Mouse (Mus musculus): ENCODE measurements at regions not wholly inside any gene's neighbourhood (a gene's known extent, or its start where the extent isn't known, plus 50 kb on each side); places are given as distances from the start of the nearest gene placed in this dataset.

DNA sequence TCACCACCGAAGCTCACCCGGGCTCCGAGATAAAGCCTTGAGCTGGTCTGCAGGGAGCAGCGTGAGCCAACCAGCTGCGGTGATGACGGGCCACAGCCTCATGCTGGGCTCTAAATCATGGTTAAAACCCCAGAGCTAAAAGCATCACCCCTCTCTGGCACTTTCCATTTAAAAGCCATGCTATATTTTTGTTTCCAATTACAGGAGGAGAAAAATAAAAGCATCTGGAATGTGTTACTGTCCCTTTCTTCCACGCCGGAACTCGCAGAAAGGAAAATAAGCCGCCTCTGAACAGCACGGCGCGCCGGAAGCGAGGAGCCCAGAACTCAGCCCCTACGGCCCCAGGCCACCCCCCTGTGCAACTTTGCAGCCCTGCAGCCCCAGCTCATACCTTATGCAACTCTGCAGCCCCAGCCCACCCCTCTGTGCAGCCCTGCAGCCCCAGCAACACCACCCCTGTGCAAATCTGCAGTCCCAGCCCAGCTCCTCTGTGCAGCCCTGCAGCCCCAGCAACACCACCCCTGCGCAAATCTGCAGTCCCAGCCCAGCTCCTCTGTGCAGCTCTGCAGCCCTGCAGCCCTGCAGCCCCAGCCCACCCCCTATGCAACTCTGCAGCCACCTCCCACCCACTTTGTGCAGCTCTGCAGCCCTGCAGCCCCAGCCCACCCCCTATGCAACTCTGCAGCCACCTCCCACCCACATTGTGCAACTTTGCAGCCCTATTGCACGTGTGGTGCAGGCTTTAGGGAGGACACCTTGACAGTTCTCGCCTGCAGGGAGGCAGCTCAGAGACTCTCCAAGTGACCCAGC, 97.9 kb downstream of the Mis18a start:
- H3K4me2 ChIP-seq: no peak overlapping the region
- 49% methylated on average over 19 of the region's 19 CpGs for WGBS (ENCODE audit: insufficient replicate concordance)
- no peaks in the 10 kb centered on the region for H3K36me3 ChIP-seq
- H3K4me3 ChIP-seq (replicated peaks): no peak overlapping the region
- H3K27me3 ChIP-seq: no peaks in the 10 kb centered on the region
- H3K27ac ChIP-seq: peak overlapping the region; percentile 56; the same call in 1 of the 2 replicates
- H3K9me3 ChIP-seq (replicated peaks): no peaks in the 10 kb centered on the region
- no peak overlapping the region for H3K9ac ChIP-seq
- ATAC-seq (ENCODE audit: low read depth) (no peak), DNase-seq (no peak)
- H3K4me1 ChIP-seq (replicated peaks): no peaks in the 10 kb centered on the region

DNA sequence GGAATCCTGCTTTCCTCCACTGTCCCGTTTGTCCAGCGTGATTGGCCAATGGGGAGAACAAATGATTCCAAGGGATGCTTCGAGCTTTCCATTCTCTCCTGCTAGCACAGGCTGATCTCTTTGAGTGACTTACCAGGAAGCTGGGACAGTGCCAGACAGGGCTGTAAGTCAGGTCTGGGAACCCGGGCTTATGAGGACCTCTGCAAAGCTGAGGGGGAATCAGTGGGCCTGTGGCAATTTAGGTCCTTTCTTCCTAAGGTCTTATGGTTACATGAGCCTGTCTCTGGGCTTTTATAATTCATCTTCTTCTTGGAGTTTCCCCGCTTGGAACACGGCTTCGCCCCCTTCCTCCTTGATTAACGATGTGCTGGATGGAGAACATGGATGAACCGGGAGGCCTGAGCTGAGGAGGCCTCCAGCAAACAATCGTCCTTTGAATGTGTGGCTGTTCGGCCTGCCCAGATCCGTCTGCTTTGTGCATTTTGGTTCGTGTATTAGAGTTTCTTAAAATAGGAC, 98.5 kb downstream of the Mis18a start:
- DNase-seq (no peak), ATAC-seq (ENCODE audit: low read depth) (no peak)
- H3K4me3 ChIP-seq (replicated peaks): no peak overlapping the region
- H3K4me1 ChIP-seq (replicated peaks): no peaks in the 10 kb centered on the region
- no peak overlapping the region for H3K9ac ChIP-seq
- H3K27ac ChIP-seq: peak overlapping the region; percentile 36; the same call in 1 of the 2 replicates
- no peaks in the 10 kb centered on the region for H3K27me3 ChIP-seq
- H3K4me2 ChIP-seq: no peak overlapping the region
- 52% methylated on average over 13 of the region's 13 CpGs for WGBS (ENCODE audit: insufficient replicate concordance)
- no peaks in the 10 kb centered on the region for H3K9me3 ChIP-seq (replicated peaks)
- no peaks in the 10 kb centered on the region for H3K36me3 ChIP-seq

DNA sequence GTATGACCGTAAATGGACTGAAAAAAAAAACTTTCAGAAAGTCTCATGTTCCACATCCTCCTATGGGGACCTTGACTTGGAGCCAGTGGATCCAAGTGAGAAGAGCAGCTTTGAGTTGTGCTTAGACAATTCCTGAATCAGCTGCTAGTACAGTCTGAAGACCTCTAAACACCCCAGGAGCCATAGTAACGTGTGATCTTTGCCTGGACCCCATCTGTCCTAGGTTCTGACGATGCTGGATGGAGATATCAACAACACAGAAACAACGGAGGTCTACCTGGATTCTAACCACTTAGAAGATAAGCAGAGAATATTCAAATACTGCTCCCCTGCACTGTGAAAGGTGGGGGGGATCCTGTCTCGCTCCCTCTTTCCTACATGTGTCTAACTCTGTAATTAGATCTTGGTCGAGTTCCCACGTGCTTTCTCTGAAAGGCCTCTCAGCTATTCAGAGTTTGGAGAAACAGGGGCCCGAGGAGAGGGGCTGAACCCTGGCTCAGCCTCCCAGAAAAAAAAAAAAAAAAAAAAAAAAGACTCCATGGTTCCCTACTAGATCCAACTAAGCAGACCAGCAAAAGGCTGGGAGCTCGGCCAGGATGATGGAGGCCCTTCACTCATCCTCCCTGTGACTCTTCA, 101.1 kb downstream of the Mis18a start:
- no peak overlapping the region for H3K4me3 ChIP-seq (replicated peaks)
- H3K4me2 ChIP-seq: no peak overlapping the region
- no peak overlapping the region for H3K27ac ChIP-seq
- H3K4me1 ChIP-seq (replicated peaks): no peaks in the 10 kb centered on the region
- DNase-seq (no peak), ATAC-seq (ENCODE audit: low read depth) (no peak)
- H3K9ac ChIP-seq: no peak overlapping the region
- 57% methylated on average over 9 of the region's 9 CpGs for WGBS (ENCODE audit: insufficient replicate concordance)
- no peaks in the 10 kb centered on the region for H3K27me3 ChIP-seq
- H3K9me3 ChIP-seq (replicated peaks): no peaks in the 10 kb centered on the region
- H3K36me3 ChIP-seq: no peaks in the 10 kb centered on the region

DNA sequence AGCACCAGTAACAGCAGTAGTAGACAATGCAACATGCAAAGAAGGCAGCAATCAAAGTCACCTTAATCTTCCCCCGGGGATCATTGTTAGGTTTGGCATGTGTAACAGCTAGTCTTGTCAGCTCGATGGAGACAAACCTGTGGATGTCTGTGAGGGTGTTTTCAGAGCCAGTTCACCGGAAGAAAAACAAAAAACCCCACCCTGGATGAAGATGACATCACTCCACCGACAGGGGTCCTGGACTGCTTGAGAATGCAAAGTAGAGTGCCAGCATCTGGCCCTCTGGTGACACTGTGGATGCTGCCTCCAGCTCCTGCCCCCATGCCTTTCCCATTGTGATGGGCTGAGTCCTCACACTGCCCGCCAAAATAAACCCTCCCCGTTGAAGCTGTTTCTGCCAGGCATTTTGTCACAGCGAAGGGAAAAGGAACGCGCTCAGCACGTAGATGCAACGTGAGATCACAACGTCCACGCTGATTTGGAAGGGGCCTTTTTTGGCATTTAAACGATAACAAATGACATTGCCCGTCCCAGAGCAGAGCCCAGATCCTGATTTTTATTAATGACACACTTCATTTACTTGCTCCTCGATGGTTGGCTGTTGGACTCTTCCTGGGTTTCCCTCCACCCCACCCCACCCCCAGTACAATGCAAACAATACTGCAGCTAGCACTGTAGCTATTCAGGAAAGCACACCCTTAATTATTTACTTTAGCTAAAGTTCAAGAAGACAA, 101.7 kb downstream of the Mis18a start:
- ATAC-seq (ENCODE audit: low read depth) (no peak), DNase-seq (no peak)
- Histone ChIP-seq H3K27ac (no peak overlapping the region), H3K9ac (no peak overlapping the region), H3K27me3 (no peaks in the 10 kb centered on the region), H3K36me3 (no peaks in the 10 kb centered on the region), H3K4me1 (replicated peaks) (no peaks in the 10 kb centered on the region), H3K4me3 (replicated peaks) (no peak overlapping the region), H3K4me2 (no peak overlapping the region), H3K9me3 (replicated peaks) (no peaks in the 10 kb centered on the region)
- WGBS (ENCODE audit: insufficient replicate concordance): 64% methylated on average over 16 of the region's 16 CpGs

DNA sequence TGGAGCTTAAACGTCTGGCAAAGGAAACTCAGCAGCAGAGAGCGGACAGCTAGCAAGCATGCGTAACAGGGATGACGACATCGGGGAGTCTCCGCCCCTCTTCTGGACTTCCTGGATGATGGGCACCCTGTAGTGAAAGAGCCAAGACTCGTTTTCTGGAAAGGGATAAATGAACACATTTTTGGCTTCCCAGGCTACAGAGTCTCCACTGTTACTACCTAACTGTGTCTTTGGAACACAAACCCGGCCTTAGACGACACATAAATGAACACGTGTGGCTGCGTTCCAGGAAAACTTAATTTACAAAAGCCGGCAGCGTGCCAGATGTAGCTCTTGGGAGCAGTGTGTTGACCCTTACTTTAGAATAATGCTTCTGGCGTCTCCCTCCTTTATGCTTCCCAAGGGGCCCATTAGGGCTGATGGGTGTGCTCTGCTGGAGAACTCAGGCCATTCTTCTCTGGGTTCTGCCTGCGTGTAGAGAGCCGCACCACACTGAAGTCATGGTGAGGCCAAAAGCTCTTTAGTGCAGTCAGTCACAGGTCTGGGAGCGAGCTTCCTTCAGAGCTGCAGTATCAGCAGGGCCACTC, 103.1 kb downstream of the Mis18a start:
- Histone ChIP-seq H3K4me1 (replicated peaks) (no peaks in the 10 kb centered on the region), H3K27me3 (no peaks in the 10 kb centered on the region), H3K27ac (no peak overlapping the region), H3K9me3 (replicated peaks) (no peaks in the 10 kb centered on the region), H3K9ac (no peak overlapping the region), H3K4me2 (no peak overlapping the region), H3K4me3 (replicated peaks) (no peak overlapping the region), H3K36me3 (no peaks in the 10 kb centered on the region)
- 66% methylated on average over 17 of the region's 17 CpGs for WGBS (ENCODE audit: insufficient replicate concordance)
- ATAC-seq (ENCODE audit: low read depth) (no peak), DNase-seq (no peak)

DNA sequence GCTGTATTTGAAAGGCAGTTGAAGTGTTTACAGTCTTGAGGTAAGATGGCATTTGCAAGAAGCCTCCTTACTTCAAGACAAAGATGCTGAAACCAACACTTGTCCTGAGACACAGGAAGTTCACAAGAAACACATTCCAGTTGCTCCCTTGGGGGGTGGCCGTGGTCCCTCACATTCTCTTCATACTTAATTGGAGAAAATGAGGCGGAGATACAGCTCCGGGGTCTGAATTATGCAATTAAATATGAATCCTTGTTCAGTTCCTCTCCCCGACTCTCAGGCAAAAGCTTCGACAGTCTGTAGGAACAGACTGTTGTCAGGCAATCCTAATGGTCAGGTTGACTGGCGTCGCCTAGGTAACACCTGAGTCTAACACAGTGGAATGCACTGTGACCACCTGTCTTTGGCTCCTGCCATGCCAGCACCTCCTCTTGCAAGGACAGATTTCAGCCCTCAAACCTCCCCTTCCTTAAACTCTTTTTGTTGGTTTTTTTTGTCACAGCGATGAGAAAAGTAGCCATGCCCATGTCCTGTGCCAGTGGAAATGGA, 104.5 kb downstream of the Mis18a start:
- no peaks in the 10 kb centered on the region for H3K4me1 ChIP-seq (replicated peaks)
- ATAC-seq (ENCODE audit: low read depth) (no peak), DNase-seq (no peak)
- no peaks in the 10 kb centered on the region for H3K36me3 ChIP-seq
- no peak overlapping the region for H3K4me3 ChIP-seq (replicated peaks)
- H3K27me3 ChIP-seq: no peaks in the 10 kb centered on the region
- WGBS (ENCODE audit: insufficient replicate concordance): 68% methylated on average over 8 of the region's 8 CpGs
- H3K9ac ChIP-seq: no peak overlapping the region
- H3K9me3 ChIP-seq (replicated peaks): no peaks in the 10 kb centered on the region
- H3K27ac ChIP-seq: no peak overlapping the region
- no peak overlapping the region for H3K4me2 ChIP-seq

DNA sequence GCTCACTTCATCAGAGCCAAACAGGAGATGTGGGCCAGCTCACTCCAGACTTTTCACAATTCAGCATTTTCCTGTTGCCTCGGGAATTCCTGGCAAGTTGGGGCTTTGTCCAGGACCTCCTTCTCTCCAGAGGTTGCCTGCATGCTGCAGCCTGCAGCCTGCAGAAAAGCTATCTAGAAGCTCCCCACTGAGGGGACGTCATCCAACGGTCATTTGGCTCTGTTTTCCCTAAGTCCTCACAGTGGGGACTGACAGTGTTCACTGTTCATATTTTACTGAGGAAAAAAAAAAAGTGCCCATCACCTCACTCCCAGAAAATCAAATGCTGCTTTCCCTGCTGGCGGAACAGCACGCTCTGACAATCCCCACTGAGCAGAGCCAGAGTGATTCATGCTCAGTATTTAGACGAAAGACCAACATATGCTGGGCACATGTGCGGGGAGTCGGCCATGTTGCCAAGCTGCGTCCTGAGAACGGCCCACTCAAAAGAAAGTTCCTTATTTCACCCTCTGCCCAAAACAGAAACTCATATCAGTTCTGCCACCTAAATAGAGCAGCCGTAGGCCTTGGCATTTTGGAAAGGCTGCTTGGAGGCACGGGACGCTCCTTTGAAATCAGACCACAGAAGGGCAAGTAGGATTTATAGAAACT, 105.3 kb downstream of the Mis18a start:
- DNase-seq (no peak), ATAC-seq (ENCODE audit: low read depth) (no peak)
- Histone ChIP-seq H3K9me3 (replicated peaks) (no peaks in the 10 kb centered on the region), H3K4me1 (replicated peaks) (no peaks in the 10 kb centered on the region), H3K27ac (no peak overlapping the region), H3K9ac (no peak overlapping the region), H3K36me3 (no peaks in the 10 kb centered on the region), H3K4me3 (replicated peaks) (no peak overlapping the region), H3K27me3 (no peaks in the 10 kb centered on the region), H3K4me2 (no peak overlapping the region)
- 70% methylated on average over 13 of the region's 13 CpGs for WGBS (ENCODE audit: insufficient replicate concordance)

DNA sequence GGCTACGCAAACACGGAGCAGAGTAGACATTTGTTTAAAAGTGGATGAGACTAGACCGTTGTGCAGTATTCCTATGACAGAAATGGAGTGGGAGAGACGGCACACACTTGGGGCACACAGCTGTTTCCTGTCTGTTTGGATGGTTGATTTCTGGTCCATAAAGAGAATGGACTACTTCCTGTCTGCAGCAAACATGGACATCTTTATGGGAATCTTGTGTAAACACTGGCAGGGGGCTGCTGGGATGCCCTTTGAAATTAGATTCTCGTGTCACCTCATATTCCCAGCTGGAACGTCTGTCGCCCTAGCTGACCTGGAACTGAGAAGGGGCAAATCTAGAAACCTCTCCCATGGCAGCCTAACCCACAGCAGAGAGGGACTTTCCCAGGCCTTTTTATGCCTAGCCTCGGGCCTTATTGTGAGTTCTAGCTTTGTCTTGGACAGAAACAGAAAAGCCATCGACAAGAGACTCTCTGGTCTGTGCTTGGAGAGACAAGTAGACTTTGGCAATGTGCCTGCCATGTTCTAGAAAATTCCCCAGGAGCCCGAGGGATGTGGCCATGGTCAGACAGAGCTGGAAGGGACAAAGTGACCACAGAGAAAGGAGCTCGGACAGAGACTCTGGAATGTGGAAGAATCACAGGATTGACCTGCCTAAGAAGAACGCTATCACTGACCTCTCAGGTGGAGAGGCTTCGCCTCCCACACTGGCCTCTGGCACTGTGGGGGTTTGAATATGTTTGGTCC, 107.5 kb downstream of the Mis18a start:
- Histone ChIP-seq H3K27me3 (no peaks in the 10 kb centered on the region), H3K9me3 (replicated peaks) (no peaks in the 10 kb centered on the region), H3K4me3 (replicated peaks) (no peak overlapping the region), H3K9ac (no peak overlapping the region), H3K36me3 (no peaks in the 10 kb centered on the region), H3K27ac (no peak overlapping the region), H3K4me1 (replicated peaks) (no peaks in the 10 kb centered on the region), H3K4me2 (no peak overlapping the region)
- WGBS (ENCODE audit: insufficient replicate concordance): 54% methylated on average over 13 of the region's 13 CpGs
- ATAC-seq (ENCODE audit: low read depth) (no peak), DNase-seq (no peak)

DNA sequence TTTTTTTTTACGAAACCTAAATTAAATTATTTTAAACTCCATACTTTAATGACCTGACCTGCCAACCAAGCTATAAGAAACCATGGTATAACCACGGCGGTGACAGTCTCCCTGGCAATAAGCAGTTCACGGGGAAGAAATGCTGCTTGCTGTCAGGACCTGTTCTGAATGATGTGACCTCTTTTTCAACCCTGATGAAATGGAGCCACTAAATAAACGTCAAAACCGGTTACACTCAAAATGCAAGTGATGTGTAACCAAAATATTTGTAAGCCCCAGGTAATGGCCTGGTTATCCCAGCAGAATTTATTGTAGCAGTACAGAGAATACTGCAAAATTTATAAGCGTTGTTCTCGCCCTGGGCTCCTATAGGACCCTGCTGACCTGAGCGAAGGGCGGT, 111.4 kb downstream of the Mis18a start:
- no peaks in the 10 kb centered on the region for H3K27me3 ChIP-seq
- no peak overlapping the region for H3K4me3 ChIP-seq (replicated peaks)
- DNase-seq (no peak), ATAC-seq (ENCODE audit: low read depth) (no peak)
- 72% methylated on average over 10 of the region's 10 CpGs for WGBS (ENCODE audit: insufficient replicate concordance)
- no peak overlapping the region for H3K9ac ChIP-seq
- no peak overlapping the region for H3K27ac ChIP-seq
- no peaks in the 10 kb centered on the region for H3K4me1 ChIP-seq (replicated peaks)
- H3K9me3 ChIP-seq (replicated peaks): no peaks in the 10 kb centered on the region
- H3K4me2 ChIP-seq: no peak overlapping the region
- H3K36me3 ChIP-seq: no peaks in the 10 kb centered on the region

DNA sequence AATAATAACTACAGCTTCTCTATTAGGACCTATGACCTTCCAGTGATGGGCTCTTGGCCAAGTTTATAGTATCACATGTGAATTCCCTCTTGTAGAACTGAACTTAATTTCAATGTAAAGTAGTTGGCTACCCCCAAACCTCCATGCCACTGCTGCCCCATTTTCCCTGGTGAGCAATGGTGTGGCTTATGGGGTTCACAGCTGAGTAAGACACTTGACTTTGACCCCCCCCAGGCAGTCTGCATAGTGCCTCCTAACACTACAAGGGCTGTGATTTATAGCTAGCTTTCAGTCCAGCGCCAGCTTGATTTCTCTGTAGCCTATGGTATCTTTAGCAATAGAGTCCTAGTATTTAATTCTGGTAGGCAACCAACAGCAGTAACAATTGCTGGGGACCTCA, 113.1 kb downstream of the Mis18a start:
- no peaks in the 10 kb centered on the region for H3K9me3 ChIP-seq (replicated peaks)
- WGBS (ENCODE audit: insufficient replicate concordance): 80% methylated on average over 1 of the region's 1 CpGs
- no peak for ATAC-seq (ENCODE audit: low read depth)

More for the DNA sequence above, 113.1 kb downstream of the Mis18a start:
- H3K4me2 ChIP-seq: no peak overlapping the region
- H3K27me3 ChIP-seq: no peaks in the 10 kb centered on the region
- H3K4me3 ChIP-seq (replicated peaks): no peak overlapping the region
- no peaks in the 10 kb centered on the region for H3K4me1 ChIP-seq (replicated peaks)
- no peak overlapping the region for H3K27ac ChIP-seq
- no peak for DNase-seq
- no peak overlapping the region for H3K9ac ChIP-seq
- no peaks in the 10 kb centered on the region for H3K36me3 ChIP-seq

Data from liver, embryonic 13.5 days (tissue).